Mouse (Mus musculus) naive thymus-derived CD4-positive, alpha-beta T cell, adult 2 months (primary cell): Measurements from ENCODE around the gene Macrod2.

Experiments used
- DNase-seq: peaks from one replicate; pipeline ENCODE4 v3.0.0-alpha.2; 2011; ENCODE audit warnings: low read depth

Gene Macrod2

DNA sequence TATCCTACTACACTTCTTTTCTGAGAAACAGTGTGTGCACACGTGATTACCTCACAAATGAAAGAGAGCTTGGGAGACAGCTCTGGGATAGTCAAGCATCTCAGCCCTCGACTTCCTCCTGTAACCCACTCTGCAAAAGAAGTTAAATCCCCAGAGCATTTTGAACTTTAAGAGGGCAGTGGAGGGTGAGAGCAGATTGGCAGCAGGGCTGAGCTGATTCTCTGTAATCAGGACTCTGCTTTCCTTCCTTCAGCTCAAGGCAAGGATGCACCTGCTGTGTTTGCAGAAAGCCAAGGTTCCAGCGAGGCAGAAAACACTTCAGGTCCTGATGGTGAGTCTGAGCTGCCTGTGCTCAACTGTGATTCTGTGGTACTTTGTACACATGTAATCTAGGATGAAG, 1978.9 kb downstream of the Macrod2 start:
- no peak for DNase-seq

DNA sequence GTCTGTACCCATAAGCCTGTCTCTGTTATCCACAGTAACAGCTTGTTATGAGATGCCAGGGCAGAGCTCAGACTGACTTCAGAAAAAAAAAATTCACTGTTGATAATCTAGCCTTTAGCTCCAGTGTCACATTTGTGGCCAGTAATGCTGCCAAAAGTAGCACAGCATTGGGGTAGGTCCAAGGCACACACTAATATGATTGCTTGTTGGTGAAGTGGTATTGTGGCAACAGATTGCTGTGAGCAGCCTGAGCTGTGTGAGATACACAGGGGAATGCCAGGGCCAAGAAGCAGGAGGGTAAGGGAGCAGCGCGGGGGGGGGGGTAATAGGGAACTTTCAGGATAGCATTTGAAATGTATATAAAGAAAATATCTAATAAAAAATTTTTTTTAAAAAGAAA, 1985.5 kb downstream of the Macrod2 start:
- DNase-seq: no peak

DNA sequence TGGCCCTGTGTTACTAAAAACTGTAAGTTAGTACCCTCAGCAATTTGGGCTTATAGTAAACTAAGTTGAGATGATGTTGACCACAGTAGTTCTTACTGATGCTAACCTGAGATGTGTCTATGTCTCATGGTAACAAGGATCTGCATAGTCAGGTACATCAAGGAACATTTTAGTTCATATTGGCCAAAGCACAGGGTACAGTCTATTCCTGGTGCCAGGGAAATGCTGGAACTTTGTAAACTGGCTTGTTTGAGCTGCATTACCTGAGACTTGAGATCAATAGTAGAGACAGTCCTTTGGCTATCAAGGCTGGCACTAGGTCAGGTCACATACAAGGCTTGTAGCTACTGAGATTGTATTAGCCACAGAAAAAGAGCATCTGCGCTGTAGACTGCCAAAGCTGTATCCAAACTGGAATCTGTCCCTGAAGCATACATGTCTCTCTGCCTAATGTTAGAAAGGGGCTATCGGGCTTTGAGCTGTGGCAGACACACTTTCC, 1986.0 kb downstream of the Macrod2 start:
- DNase-seq: no peak

DNA sequence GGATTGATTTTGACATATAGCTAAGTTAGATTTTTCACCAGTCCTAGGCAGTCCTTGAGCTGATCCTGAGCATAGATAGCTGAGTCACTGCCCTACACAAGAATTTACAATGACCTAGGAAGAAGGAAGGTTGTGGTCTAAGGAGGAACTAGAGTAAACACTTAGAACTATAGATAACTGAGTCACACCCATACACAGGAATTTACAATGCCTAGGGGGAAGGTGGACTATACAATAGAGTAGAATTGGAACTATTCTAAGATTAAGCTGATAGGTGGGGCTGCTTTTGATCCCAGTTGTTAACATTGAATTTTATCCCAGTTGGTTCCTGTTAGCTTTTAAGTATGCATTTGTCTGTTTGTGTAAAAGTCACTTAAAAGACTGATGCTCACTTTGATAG, 1998.4 kb downstream of the Macrod2 start:
- no peak for DNase-seq

DNA sequence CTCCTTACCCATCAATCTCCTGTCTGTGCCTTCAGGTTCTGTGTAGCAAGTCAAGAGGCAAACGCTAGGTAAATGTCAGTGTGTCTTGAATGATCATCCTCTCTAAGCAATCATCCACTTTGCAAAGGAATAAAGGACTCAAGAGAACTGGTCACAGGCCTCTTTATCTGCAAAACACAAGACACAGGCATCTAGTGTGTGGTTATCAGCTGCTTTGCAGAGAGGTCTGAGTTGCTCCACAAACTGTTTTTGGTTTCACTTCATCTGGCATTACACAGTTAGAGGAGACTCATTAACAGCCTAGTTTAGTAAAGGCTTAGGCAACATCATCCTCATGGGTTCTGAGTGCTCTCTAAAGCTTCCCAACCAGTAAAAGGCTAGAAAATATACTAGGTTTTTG, 2004.4 kb downstream of the Macrod2 start:
- no peak for DNase-seq

DNA sequence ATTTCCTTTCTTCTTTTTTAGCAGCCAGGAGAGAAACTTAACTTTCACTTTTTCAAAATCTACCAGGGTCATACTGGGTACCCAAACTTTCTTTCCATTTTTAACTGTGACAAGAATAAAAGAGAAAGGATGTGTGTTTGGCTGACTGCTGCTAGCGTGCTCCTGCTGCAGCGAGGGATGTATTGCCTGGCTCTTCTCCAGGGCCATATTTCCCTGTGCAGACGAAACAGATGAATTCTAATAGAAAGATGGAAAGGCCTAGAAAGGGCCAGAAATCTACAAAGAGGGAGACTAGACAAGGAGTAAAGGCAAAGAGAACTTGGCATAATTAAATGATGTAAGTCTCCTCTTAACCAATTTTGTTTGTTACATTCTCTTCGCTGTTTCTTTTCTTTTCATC, 2005.7 kb downstream of the Macrod2 start:
- no peak for DNase-seq

DNA sequence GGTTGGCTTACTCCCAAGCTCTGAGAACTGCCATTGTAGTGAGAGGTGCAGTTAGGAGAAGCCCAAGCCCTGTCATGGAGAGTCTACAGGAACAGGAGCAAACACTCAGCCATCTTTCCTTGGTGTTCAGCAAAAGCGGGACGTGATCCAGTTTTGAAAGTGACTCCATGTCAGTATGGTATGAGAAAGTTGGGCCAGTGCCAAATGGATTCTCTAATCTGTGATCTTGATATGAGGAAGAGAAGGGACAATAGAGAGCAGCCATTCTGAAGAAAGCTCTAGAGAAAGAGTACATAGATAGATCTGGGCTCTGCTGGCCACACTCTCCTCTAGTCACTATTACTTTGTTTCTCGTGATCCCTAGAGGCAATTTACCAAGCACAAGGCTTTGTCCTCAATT, 2006.2 kb downstream of the Macrod2 start:
- no peak for DNase-seq

DNA sequence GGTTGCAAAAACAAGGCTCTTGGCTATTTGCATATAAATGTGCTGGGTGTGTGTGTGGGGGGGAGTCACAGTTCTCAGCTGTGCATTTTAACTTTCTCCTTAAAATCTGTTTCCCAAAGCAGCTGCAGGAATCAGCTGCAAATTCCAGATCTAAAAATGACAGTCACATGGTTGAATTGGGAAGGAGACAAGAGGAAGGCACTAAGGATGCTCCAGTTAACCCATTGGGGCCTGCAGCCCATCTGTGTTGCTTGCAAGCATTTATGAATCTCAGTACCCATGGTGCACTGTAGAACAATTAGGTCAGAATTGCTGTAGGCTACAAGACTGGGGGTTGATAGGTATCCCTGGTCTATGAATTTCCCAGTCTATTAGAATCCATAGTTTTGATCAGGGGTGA, 2008.3 kb downstream of the Macrod2 start:
- DNase-seq: no peak

DNA sequence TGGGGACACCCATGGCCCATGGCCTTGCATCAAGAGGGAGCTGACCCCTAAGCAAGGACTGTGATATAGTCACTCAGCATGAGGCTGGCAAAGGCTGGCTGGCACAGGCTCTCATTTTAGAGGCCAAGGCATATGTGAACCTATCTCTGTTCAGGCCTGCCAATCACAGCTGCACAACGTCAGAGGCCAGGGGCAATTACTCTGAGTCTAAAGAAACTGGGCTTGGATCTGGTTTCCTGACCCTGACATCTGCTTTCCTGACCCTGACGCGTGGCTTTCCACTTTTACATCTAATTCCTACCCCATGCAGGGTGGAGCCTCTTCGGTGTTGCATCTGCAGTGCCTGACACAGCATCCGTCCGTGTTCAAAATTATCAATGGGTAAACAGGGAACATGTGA, 2009.2 kb downstream of the Macrod2 start:
- DNase-seq: no peak

DNA sequence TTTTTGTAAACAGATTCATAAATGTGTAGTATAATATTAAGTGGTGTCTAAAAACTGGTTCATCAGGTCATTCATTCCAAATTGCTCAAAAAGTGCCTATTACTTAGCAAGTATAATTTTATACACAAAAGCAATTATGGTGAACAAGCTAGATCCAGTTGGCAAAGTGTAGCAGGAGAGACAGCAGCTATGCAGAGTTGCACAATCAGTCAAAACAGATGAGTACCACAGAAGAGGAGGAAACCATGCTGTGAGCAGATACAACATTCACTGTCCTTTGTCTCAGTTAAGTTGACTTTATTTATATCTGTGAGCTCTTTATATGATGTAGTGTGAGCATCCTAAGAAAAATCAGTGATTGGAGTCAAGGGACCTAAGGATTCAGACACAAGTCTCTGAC, 2012.2 kb downstream of the Macrod2 start:
- DNase-seq: no peak

DNA sequence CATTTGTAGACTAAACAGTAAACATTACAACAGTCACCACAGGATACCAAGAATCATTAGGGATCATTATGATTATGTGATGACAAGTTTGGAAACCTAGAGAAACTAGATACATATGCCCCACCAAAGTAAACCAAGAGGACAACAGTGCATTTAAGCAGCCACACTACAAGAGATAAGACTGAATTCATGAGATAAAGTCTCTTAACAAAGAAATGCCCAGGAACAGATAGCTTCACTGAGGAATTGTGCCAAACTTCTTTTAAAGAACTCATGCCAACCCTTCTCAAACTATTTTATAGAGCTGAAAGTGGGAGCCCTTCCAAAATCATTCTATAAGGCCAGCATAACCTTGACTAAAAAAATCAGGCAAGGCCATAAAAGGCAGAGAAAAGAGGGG, 2015.0 kb downstream of the Macrod2 start:
- no peak for DNase-seq

DNA sequence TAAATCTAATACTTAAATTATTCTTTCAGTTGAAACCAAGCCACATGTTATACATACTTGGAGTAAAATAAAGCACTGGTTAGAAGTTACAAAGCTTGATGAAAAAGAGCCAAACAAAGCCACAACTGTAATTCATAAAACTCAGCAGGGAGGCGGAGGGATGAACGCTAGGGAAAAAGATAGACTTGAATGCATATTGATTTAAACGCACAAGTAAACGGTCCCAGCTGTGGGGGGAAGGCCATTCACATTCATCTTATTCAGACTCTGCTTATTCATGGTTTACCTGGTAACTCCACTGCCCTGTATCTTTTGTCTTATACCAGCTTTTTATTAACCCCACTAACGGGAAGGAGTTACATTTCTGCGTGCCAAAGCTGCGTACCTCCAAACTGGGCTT, 2038.0 kb downstream of the Macrod2 start:
- no peak for DNase-seq

DNA sequence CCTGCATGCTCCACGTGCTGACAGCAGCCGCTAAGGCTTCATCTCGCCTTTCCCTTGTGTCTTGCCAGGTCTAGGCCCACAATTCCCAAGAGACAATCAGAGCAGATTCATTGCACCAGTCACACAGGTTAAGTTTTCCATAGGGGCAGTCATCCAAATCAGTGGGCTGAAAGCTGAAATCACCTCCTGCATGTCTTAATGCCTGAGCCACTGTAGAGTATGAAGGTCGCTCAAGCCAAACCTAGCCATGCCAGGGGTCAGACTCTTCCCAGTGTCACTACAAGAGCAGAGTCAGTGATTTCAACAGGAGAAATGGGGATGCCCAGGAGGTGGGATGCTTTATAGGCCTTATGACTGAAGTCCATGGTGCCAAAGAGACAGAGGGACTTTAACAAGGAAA, 2039.6 kb downstream of the Macrod2 start:
- DNase-seq: no peak

DNA sequence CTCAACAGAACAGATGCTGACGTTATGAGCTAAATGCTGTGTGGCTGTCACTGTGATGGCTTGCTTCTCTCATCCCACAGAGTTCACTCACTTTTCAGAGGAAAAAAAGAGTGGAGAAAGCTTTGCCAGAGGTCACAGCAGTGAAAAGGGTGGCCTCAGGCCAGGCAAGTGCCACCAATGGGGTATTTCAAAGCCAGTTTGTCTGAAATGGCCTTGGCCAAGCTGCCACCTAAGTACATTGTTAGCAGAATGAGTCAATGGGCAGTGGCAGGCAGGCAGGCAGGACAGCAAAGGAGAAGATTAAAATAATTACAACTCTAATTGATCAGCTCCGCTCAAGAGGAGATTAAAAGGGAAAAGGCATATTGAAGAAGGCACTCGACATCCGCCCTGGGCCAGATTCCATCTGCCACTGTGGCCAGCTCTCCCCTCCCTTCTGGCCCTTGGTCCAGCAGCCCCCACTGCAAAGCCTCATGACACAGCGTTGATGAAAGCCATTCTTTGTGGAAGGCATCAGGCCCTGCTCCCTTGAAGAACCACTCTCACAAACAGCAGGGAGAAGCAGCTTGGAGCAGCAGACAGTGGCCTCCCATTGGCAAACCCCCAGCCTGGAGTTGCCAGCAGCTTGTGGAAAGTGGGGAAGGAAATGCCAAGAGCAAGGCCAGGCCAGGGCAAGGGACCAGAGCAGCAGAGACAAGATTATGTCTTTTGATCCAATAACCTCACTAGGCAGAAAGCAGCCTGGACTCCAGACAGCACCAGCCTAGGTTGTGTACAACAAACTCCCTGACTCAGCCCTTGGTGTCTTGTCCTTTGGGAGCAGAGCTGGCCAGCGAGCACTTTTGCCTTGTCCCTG, 2042.7 kb downstream of the Macrod2 start:
- no peak for DNase-seq
